Mouse (Mus musculus) megakaryocyte, embryonic 14.5 days (primary cell): Measurements from ENCODE around the gene Ptcd1.

Experiments used
- FLI1 ChIP-seq: IDR thresholded peaks from 2 replicates; pipeline ENCODE4 v1.6.1; 2012; ENCODE audit warnings: low read length, inconsistent platforms, mixed read lengths
- GATA1 ChIP-seq: IDR thresholded peaks from 3 replicates; pipeline ENCODE4 v1.6.1; 2012; ENCODE audit warnings: mixed read lengths, low read length, inconsistent platforms, borderline replicate concordance

- TF ChIP-seq GATA1 = no peak
- TF ChIP-seq FLI1 = no peak
Measured at GRCm38 (mm10) chr5:145189416-145189815, 22.5 kb upstream of the Ptcd1 start.
